Mouse (Mus musculus) T-helper 1 cell (primary cell): ENCODE measurements around the gene Nt5c.
"Not testable (repeated sequence)": the region's sequence is repeated elsewhere in the genome, so short reads cannot be mapped to it uniquely, and the experiment has no call there.

Source experiments
- in situ Hi-C: fragments of 300-600 bp; cut with MboI, MseI; formaldehyde crosslinking; loops from one replicate; pipeline ENCODE4 v1.15.1; 2025; ENCODE audit warnings: high pct_unique_total_duplicates

The Nt5c gene

DNA sequence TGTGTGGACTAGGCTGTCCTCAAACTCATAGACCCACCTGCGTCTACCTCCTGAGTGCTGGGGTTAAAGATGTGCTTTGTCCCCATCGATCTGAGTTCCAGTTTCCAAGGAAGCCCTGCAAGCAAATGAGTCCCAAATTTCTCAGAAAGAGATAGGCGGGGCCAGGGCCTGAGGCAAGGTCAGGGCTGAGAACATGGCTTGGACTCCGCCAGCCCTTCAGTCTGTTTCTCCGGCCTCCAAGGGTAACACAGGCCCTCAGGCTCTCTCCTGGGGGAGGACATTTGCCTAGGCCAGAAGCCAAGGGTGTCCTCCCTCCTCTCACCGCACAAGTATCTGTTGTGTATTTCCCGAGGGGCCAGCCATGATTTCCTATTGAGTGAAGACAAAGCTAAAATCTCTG, 19.5 kb downstream of the Nt5c start:
- in situ Hi-C loops, result loop anchor here (5.0 to 10.0 kb wide), 2 partner anchors 47 to 115 kb away; partner anchors contain the start of gene Kctd2

DNA sequence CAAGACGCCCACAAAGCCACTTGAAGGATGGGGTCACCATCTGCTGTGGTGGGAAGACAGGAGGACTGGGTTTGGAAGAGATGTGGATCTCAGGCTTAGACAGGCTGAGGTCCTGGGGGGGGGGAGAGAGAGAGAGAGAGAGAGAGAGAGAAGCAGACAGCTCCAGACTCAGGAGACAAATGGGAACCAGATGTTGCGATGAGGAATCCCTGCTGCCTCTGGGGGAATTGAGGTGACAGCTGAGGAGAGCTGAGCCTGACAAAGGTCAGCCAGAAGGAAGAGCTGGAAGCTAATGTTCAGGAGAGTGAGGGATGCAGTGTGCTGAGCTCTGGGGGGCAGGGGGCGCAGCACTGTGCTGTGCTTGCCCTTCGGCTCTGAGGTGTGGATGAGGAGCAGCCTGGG, 24.4 kb downstream of the Nt5c start:
- in situ Hi-C loops, result no loop called here

DNA sequence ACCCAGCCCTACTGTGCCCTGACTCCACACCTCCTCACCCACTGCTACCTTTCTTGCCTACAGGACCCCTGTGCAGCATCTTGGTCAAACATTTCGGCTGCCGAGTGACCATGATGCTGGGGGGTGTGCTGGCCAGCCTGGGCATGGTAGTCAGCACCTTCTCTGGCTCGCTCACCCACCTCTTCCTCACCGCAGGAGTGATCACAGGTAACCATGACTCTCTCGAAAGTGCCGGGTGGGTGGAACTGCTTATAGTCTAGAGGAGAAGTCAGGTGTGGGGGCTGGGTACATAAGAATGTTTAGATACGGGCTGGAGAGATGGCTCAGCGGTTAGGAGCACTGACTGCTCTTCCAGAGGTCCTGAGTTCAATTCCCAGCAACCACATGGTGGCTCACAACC, 26.8 kb downstream of the Nt5c start:
- in situ Hi-C loops, result no loop called here

DNA sequence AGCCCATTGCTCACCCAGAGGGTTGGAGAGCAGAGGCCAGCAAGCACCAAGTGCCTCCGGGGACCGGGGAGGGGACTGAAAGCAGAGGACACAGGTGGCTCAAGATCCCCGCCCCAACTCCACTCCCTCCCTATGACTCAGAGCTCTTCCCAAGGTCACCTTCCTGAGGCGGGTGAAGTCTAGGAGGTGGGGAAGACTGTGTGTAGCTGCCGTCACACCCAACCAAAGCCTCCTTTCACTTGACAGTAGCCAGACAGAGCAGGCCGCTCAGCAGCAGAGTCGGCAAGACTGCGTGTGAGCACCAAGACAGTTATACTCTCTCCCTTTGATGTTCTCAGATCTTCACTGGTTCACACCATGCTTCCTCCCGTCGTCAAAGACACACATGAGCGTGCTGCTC, 28.3 kb downstream of the Nt5c start:
- in situ Hi-C loops, result no loop called here

DNA sequence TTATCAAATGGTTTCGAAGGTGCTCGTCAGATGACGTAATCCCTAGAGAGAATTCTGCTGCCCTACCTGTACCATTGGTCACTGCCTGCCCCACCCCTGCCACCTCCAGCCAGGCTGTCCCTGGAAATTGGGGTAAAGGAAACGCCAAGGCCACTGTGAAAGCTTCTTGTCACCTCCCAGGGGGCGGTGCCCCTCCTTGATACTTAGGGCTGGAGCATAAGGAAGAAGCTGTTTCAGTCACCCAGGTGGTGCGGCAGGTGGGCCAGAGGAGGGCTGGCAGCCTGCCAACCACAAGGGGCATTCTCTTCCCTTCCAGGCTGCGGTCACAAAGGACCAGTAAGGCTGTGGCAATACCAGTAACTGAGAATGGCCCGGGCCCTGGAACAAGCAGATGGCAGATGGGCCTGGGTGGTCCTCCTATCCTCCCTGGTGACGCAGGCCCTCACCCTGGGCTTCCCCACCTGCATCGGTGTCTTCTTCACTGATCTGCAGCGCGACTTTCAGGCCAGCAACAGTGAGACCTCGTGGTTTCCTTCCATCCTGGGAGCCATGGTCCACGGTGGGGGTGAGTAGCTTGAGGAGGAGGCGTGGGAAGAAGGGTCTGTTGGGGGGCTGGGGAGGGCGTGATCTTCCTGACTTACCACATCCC, 29.3 kb downstream of the Nt5c start, which contains the start of gene Slc16a5:
TSS of gene Slc16a5 (plus strand) at position 232 of the 649 bp plus-strand sequence.
- in situ Hi-C loops, result no loop called here

DNA sequence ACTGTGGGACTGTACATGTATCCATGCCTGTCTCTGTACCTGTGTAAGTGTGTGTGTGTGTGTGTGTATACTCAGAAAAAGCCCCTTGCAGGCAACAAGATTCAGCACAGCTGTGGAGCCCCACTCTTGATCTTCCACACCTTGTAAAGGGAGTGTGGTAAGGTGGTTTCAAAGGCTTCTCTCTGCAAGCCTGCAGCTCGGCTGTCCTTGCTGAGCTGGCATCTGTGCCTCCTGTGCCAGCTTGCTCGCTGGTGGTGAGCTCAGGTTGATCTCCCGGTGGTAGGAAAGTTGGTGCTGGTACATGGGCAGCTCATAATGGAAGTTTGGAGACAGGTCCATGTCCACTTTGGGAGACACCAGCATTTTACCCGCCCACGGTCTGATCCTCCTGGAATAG, 29.8 kb downstream of the Nt5c start:
- in situ Hi-C loops, result no loop called here

DNA sequence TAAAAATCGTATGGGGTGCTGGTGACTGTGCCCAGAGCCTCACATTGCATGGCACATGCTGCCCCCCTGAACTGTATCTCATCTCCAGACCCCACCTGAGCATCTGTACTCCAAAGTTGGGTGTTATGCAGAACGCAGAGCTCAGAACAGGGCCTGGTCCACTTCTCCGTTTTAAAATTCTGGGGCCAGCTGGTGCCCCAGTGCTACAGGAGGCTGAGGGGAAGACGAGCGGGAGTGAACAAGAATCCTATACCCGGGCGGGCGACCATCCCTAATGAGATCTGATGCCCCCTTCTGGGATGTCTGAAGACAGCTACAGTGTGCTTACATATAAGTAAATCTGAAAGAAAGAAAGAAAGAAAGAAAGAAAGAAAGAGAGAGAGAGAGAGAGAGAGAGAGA, 30.7 kb downstream of the Nt5c start:
- in situ Hi-C loops, result no loop called here

DNA sequence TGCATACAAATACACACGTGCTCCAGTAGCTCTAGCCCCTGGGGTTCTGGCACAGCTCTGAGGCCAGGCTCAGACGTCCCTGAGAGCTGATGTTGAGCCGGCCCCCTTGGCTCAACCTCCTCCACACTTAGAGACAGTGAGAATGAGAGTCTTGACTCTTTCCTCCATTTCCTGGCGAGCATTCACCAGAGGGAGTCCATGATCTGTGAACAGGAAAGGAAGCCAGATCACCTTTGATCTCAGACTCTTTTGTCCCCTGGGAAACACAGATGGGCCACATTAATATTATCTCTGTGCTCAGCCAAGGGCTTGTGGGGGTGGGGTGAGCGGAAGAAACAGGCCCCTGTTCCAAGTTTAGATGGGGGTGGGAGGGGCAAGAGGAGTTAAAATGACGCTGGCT, 34.3 kb downstream of the Nt5c start:
- in situ Hi-C loops, result no loop called here

DNA sequence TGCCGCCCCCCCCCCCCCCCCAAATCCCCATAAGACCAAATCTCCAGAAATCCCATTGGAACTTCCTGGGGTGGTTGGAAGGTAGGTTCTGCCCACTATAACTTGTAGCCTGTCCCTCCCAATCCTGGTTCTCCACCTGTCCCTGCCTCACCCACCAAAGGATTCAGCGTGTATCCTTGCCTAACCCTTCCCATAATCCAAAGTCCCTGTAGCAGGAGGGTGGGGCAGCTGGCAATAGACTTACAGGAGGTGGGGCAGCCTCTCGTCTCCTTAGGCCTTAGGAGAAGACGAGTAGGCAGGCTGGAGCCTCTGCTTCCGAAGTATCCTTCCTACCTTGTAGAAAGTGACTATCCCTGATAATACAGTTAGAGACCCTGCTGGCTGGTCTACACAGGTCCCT, 35.5 kb downstream of the Nt5c start:
- in situ Hi-C loops, result no loop called here

DNA sequence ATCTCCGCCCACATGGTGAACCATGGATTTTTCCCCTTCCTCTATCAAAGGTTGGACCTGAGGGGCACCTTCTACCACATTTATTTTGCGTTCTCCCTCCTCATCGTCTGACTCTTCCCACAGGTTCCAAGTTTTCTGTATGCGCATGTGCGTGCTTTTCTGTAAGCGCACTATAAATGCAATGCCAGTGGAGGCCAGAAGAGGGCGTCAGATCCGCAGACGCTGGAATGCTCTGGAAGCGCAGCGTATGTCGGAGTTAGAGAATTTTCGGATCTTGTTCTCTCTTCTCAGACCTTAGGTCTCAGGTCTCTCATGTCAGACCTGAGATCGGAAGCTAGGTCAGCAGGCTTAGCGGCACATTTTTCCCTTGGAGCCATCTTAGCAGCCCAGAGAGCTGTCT, 36.0 kb downstream of the Nt5c start:
- in situ Hi-C loops, result no loop called here

DNA sequence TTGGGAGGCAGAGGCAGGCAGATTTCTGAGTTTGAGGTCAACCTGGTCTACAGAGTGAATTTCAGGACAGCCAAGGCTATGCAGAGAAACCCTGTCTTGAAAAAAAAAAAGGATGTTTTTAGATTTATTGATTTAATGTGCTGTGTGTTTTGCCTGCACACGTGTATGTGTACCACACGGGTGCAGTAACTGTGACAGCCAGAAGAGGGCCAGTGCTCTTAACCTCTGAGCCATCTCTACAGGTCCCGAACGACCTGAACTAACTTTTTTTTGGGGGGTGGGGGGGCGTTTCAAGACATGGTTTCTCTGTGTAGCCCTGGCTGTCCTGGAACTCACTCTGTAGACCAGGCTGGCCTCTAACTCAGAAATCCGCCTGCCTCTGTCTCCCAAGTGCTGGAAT, 36.8 kb downstream of the Nt5c start:
- in situ Hi-C loops, result not testable (repeated sequence)

DNA sequence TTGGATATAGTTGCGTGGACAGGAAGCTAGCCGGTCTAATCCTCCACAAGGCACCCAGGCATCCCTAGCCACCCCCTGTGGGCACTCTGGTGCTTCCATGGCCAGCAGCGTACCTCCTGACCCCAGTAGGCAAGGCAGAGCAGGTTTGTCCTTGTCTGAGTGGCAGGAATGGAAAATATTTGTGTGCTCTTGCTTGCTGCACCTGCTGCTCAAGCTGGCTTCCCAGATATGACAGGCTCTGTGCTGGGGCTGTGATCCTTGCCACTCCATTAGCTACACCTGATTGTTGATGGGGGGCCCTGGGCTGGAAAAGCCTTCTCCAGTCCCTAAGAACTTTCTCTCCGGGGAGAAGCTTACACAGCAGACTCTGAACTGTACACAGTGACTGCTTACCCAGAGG, 38.4 kb downstream of the Nt5c start:
- in situ Hi-C loops, result no loop called here

DNA sequence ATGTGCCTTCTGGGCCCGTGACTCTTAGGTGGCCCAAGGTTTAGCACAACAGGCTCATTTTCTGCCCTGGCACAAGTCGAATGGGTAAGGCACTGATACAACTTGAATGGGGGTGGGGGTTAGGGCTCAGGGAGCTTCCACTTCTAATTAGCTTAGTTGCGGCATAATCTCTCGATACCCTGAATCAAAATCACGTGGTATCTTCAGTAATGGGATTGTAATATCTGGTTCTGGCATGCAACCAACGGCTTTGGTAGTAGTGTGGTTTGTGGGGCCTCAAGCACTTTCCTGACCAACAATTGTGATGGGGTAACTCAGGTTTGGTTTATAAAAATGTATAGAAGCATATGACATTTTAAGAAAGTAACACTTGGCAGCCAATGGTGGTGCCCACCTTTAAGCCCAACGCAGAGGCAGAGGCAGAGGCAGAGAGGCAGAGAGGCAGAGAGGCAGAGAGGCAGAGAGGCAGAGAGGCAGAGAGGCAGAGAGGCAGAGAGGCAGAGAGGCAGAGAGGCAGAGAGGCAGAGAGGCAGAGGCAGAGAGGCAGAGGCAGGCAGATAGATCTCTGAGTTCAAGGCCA, 39.3 kb downstream of the Nt5c start:
- in situ Hi-C loops, result no loop called here

DNA sequence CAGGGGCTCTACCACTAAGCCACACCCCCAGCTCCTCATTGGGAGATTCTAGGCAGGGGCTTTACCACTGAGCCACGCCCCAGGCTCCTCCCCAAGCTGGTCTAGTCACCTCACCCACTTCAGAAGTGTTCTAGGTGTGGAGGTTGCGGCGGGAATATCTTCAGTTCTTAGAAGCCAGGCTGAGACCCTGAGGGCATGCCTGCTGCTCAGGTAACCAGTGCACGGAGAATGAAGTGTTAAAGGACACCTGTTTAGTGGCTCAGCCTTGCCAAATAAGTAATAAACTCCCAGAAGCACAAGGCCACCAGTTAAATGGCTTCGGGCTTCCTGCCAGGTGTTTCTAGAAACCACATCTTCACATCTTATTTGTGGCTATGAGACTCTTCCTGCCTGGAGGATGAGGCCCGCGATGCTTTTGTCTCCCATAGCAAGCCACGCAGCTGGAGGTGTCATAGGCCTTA, 39.9 kb downstream of the Nt5c start:
- in situ Hi-C loops, result no loop called here

DNA sequence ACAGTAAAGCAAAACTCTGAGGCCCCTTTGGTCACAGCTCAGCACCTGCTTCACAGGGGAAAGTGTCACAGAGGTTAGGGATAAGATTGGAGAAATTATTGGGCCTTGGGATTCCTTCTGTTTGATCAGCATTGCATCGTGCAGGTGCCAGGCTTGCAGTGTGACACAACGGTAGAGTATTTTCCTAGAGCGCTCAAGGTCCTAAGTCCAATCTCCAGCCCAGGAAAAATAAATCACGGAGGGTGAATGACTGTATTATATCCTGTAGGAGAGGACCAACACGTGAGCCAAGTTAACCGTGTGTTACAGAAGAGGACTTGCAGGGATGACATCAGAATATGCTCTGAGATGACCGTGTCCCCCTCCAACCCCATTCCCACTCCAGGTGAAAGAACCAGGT, 41.5 kb downstream of the Nt5c start:
- in situ Hi-C loops, result no loop called here

DNA sequence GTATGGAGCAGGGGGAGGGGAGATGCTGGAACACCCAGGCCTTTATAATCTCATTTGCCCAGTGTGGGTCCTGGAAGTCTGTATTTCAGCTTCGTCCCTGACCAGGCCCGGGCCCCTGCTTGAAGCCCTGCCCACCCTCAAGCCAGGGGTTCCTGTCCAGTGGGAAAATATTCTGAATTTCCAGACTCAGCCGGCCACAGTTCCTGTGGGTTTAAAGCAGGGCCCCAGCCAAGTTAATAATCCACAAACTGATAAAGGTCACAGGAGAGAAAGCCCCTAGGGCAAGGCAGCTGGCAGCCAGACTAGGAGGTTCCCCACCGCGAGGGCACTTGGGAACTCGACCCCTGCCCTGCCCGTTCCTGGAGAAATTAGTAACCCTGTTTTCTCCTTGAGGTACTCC, 42.7 kb downstream of the Nt5c start:
- in situ Hi-C loops, result no loop called here

DNA sequence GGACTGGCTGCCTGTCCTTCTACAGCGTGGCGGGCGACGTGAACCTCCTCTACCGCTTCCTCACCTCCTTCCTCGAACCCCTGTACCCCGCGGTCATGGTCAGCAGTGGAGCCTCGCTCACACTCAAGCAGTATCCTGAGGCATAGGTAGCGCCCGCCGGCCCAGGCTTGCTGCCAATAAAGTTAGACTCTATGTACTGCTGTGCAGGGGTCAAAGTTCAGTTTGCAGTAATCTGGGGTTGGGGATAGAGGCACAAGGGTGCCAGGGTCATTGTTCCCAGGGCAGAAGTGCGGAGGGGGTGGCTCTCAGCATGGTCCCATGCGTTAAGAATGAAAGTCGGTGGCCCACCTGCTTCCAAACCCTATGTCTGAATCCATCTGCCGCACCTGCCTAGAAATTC, 43.6 kb downstream of the Nt5c start:
- in situ Hi-C loops, result no loop called here

DNA sequence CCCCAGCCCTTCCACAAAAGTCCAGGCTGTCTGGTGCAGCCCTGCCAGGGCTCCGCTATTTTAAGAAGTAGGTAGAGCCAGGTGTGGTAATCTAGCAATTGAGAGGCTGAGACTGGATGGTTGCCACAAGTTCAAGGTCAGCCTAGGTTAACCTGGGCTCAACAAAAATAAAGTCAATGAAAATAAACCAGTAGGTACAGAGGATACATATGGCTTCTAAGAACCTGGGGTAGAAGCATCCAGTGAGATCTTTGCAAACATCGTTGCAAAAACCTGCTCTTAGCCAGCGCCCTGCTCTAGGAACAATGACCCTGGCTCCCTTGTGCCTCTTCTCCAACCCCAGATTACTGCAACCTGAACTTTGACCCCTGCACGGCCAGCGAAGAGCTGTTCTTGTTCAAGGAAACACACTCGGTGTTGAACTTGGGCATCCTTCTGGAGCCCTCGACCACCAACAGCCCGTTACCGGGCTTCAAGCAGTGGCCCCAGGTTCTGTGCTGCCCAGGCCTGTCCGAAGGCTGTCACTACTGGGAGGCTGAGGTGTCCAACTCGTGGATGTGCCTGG, 44.3 kb downstream of the Nt5c start:
- in situ Hi-C loops, result no loop called here

DNA sequence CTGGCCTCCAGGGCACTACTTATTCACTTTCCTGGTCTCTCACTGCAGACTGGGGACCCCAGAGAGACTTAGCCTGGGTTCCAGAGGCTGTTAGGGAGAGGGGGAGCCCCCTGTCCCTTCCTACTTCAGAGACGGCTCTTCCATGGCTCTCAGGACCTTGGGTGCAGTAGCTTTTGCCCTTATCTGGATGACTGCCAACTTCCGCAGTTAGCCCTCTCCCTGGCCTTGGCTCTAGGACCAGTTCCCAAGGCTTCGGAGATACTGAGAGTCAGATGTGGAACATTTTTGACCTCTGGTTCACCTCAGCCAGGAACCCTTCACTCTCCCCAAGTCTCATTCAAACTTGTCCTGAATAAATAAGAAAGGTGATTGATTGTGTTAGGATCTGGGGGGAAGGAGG, 44.8 kb downstream of the Nt5c start:
- in situ Hi-C loops, result no loop called here

DNA sequence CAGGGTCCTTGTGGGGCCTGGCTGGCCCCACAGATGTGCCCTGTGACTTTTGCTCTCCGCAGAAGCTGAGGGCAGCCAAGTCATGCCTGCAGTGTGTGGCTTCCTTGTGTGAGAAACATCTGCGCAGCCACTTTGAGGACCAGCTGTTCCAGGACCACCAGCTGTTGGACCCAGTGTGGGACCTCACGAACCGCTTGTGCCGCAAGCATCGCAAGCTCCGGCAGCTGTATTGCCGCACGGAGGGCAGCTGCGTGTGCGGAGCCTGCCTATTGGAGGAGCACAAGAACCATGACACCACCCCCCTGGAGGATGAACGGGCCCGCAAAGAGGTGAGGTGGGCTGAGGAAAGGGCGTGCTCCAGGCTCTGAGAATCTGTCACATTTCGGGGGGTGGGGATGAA, 50.2 kb downstream of the Nt5c start:
- in situ Hi-C loops, result loop anchor here (5.0 kb wide), 1 partner anchor 49 kb away; no protein-coding TSS in a partner anchor
